Mouse (Mus musculus) E14TG2a.4 (cell line): ENCODE data around the gene Ppp4r3a.
"Not testable (repeated sequence)": the region's sequence is repeated elsewhere in the genome, so short reads cannot be mapped to it uniquely, and the experiment has no call there.

Source experiments
- H3K27me3 ChIP-seq: 2 replicates; pipeline ENCODE4 v1.6.1; 2014; ENCODE audit warnings: low read length, control low read depth; ENCODE audit not compliant: insufficient read depth
- H3K36me3 ChIP-seq: 2 replicates; pipeline ENCODE4 v1.6.1; 2014; ENCODE audit warnings: low read length, control low read depth; ENCODE audit not compliant: insufficient read depth
- H3K4me1 ChIP-seq: replicated peaks from 2 replicates; pipeline ENCODE4 v1.6.1; 2014; ENCODE audit warnings: low read depth, low read length, control low read depth
- H3K4me3 ChIP-seq: replicated peaks from 2 replicates; pipeline ENCODE4 v1.5.1; 2014; ENCODE audit warnings: mild to moderate bottlenecking, low read length
- H3K9me3 ChIP-seq: 2 replicates; pipeline ENCODE4 v1.6.1; 2014; ENCODE audit warnings: low read length, control low read depth
- CTCF ChIP-seq: conservative IDR thresholded peaks from 2 replicates; pipeline ENCODE4 v1.5.1; 2014; ENCODE audit warnings: low read length
- NANOG ChIP-seq: IDR thresholded peaks from 2 replicates; pipeline ENCODE4 v1.6.1; 2014; ENCODE audit warnings: borderline replicate concordance, low read length, mixed read lengths
- POU5F1 ChIP-seq: IDR thresholded peaks from 2 replicates; pipeline ENCODE4 v1.6.1; 2014; ENCODE audit warnings: low read length, borderline replicate concordance

The Ppp4r3a gene

GRCm38 (mm10) chr12:101017971-101018371 is 65.5 kb downstream of the Ppp4r3a start:
- H3K9me3 ChIP-seq = no peaks in the 10 kb centered on the region

GRCm38 (mm10) chr12:101016412-101016928 is 67.0 kb downstream of the Ppp4r3a start:
- TF ChIP-seq NANOG = no peak
- TF ChIP-seq POU5F1 = no peak
- TF ChIP-seq CTCF = no peak

More at GRCm38 (mm10) chr12:101017971-101018371, 65.5 kb downstream of the Ppp4r3a start:
- Histone ChIP-seq H3K27me3 (no peaks in the 10 kb centered on the region), H3K36me3 (peaks cover 35% of the 10 kb centered on the region), H3K4me3 (peak overlapping the region; percentile 74), H3K4me1 (peaks cover 99% of the 10 kb centered on the region)
- no peak for TF ChIP-seq NANOG
- 0 out of 2 replicates have a peak, but pooled peaks have one; percentile 5 for TF ChIP-seq CTCF
- TF ChIP-seq POU5F1 = no peak

DNA sequence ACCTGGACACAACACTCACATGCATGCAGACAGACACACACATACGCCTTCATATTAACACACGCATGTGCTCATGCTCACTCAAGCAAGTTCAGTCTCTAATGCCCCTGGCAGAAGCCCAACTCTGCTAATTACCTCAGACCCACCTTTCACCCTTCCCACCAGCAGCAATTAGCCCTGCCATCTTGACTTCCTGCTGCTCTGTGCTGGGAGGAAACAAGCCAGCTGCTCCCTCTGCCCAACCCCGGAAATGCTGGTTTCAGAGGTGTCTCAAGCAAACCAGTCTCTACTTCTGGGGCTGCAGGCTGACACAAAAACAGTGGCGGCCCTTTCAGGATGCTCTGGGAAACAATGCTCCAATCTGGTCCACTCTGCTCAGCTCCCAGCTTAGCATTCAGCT is 67.6 kb downstream of the Ppp4r3a start:
- Histone ChIP-seq H3K36me3 (peaks cover 16% of the 10 kb centered on the region; the same call in 1 of the 2 replicates), H3K27me3 (0 out of 2 replicates have a peak, but pooled peaks cover 2% of the 10 kb centered on the region), H3K4me1 (peaks cover 99% of the 10 kb centered on the region), H3K4me3 (peak overlapping the region; percentile 74), H3K9me3 (no peaks in the 10 kb centered on the region)
- TF ChIP-seq NANOG = no peak
- no peak for TF ChIP-seq CTCF
- no peak for TF ChIP-seq POU5F1

More at GRCm38 (mm10) chr12:101016412-101016928, 67.0 kb downstream of the Ppp4r3a start:
- Histone ChIP-seq H3K27me3 (0 out of 2 replicates have a peak, but pooled peaks cover 2% of the 10 kb centered on the region), H3K4me3 (peak overlapping the region; percentile 74), H3K36me3 (peaks cover 21% of the 10 kb centered on the region), H3K4me1 (peaks cover 99% of the 10 kb centered on the region), H3K9me3 (no peaks in the 10 kb centered on the region)

- H3K36me3 ChIP-seq = peaks cover 12% of the 10 kb centered on the region
- no peaks in the 10 kb centered on the region for H3K9me3 ChIP-seq
- no peak for TF ChIP-seq POU5F1
- no peak for TF ChIP-seq CTCF
- no peak for TF ChIP-seq NANOG
- H3K4me1 ChIP-seq = peaks cover 99% of the 10 kb centered on the region
- H3K27me3 ChIP-seq = 0 out of 2 replicates have a peak, but pooled peaks cover 2% of the 10 kb centered on the region
- H3K4me3 ChIP-seq = peak overlapping the region; percentile 74
Measured at GRCm38 (mm10) chr12:101015165-101015560, 68.3 kb downstream of the Ppp4r3a start.

DNA sequence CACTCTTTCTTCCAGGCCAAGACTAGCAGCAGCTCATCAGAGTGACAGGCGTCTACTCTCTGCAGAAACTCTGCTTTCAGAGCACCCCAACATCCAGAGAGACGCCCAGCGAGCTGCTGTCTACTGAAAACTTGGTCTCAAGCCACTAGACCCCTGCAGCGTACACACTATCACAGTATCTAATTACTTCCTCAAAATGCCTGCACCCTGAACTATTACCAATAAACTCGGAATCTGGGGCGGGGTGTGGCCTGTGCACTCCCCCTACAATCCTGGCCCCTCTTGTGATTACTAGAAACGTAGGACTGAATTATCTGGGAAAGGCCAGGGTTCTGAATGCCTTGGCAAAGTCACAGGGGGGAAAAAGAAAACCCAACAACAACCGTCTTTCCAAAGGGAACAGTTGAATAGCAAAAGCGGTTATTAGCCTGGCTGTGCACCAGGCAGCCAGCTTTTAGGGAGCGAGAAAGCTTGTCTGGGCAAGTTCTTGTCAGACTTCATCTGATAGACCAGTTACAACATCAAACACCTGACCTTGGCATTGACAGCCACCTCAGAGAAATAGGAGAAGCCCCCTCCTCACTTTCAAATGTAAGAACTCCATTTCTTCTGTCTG is 68.8 kb downstream of the Ppp4r3a start:
- Histone ChIP-seq H3K27me3 (0 out of 2 replicates have a peak, but pooled peaks cover 2% of the 10 kb centered on the region), H3K36me3 (peaks cover 12% of the 10 kb centered on the region), H3K4me1 (peaks cover 99% of the 10 kb centered on the region), H3K4me3 (peak overlapping the region; percentile 74), H3K9me3 (no peaks in the 10 kb centered on the region)
- TF ChIP-seq NANOG (no peak), CTCF (no peak), POU5F1 (no peak)

DNA sequence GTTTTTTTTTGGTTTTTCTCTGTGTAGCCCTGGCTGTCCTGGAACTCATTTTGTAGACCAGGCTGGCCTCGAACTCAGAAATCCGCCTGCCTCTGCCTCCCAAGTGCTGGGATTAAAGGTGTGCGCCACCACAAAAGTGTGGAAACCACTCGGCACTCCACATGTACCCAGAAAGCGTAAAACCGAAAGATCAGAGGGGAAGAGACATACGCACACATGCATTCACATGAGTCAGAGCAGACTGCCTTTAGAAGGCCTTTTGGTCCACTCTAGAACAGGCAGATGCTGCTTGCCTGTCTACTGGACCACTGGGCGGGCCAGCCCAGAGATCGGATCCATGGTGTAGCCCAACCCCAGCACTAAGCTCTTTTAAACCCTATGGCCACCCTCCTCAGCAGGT is 69.8 kb downstream of the Ppp4r3a start:
- H3K27me3 ChIP-seq, H3K36me3 ChIP-seq, H3K9me3 ChIP-seq: not testable (repeated sequence)
- Histone ChIP-seq H3K4me3 (peak overlapping the region; percentile 74; the same call in 1 of the 2 replicates), H3K4me1 (peaks cover 99% of the 10 kb centered on the region)

DNA sequence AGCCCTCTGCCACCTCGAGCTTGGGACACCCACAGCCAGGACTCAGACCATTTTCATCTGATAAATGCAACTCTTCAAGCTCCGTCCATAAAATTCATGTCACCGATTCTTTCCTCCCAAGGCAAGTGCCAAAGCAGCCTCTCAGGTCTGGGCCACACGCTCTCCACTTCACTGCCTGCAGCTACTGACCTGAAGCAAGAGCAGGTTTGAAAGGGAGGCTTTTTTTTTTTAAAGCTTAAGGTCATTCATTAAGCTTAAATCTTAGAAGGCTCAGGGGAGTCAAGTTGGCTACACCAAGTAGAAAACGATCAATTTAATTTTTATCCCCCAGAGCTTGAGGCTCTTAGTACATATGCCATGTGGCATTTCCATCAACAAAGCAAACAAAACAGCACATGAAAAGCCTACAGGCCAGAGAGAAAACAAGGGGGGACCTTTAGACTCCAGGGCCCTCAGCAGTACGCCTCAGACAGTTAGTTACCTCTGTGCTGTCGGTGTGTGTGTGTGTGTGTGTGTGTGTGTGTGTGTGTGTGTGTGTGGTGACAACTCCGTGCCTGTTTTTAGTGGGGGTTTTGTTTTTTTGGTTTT is 70.3 kb downstream of the Ppp4r3a start:
- H3K4me1 ChIP-seq = peaks cover 99% of the 10 kb centered on the region
- H3K9me3 ChIP-seq = no peaks in the 10 kb centered on the region
- H3K4me3 ChIP-seq = peak overlapping the region; percentile 49; the same call in 1 of the 2 replicates
- peaks cover 9% of the 10 kb centered on the region for H3K36me3 ChIP-seq
- TF ChIP-seq POU5F1 = no peak
- no peak for TF ChIP-seq NANOG
- TF ChIP-seq CTCF = no peak
- H3K27me3 ChIP-seq = 0 out of 2 replicates have a peak, but pooled peaks cover 2% of the 10 kb centered on the region

DNA sequence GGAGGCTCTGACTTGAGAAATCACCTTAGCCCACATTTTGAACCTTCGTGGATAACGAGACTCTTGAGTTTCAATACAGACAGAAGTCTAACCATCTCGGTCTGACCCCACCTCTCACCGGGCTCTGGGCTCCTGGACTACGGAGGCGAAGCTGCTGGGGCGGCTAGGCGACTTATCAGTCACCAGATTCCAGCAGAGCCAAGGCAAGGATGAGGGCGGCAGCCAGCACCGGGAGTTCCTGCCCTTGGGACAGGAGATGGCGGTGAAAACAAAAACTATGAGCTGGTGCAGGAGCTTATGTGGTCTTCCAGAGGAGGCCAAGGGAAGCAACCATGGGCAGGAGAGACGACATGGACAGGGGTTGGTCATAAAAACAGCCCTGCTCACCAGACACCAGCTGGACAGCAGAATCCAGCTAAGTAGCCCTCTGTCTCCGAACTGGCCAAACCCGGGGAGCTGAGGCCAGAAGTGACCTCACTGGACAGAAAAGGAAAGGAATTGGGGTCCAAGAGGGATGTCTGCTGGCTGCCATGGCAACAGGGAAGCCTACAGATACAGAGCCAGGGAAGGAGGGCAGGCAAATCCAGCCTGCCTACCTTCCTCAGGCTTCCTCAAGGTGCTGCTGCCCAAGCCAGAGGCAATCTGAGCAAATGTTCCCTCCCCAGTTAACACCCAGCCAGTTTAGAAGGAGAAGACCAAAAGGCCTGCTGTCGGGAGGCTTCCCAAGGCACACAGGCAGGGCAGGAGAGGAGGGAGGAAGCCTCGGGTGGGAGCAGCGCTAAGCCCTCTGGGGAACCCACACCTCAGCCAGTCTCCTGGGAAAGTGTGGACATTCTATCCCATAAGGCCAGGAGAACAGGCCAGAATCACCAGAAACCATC is 71.1 kb downstream of the Ppp4r3a start:
- TF ChIP-seq NANOG (no peak), POU5F1 (no peak), CTCF (no peak)
- Histone ChIP-seq H3K4me3 (peak overlapping the region; percentile 49), H3K36me3 (peaks cover 9% of the 10 kb centered on the region), H3K4me1 (peaks cover 99% of the 10 kb centered on the region), H3K9me3 (no peaks in the 10 kb centered on the region), H3K27me3 (0 out of 2 replicates have a peak, but pooled peaks cover 2% of the 10 kb centered on the region)
